Mouse (Mus musculus): ENCODE measurements at regions not wholly inside any gene's neighbourhood (a gene's known extent, or its start where the extent isn't known, plus 50 kb on each side); places are given as distances from the start of the nearest gene placed in this dataset.

- Histone ChIP-seq H3K9ac (ENCODE audit: low read depth, low read length) (no peak overlapping the region), H3K36me3 (ENCODE audit: control insufficient read depth, insufficient read depth, low read length) (no peaks in the 10 kb centered on the region), H3K9me3 (ENCODE audit: control insufficient read depth, low read length) (no peaks in the 10 kb centered on the region), H3K4me3 (ENCODE audit: low read depth, low read length) (no peak overlapping the region), H3K27ac (ENCODE audit: low read depth, low read length) (no peak overlapping the region), H3K4me1 (replicated peaks; ENCODE audit: control insufficient read depth, insufficient read depth, low read length) (no peaks in the 10 kb centered on the region), H3K4me2 (replicated peaks; ENCODE audit: low read depth, low read length) (no peak overlapping the region), H3K27me3 (ENCODE audit: control insufficient read depth, insufficient read depth, low read length) (no peaks in the 10 kb centered on the region)
- DNase-seq (ENCODE audit: low spot score) (no peak), ATAC-seq (ENCODE audit: low FRiP score) (peak; percentile 31; the same call in 1 of the 2 replicates)
- WGBS = 72% methylated on average over 1 of the region's 1 CpGs
These were observed 51.2 kb upstream of the Hsf2 start for GRCm38 (mm10) chr10:57434990-57435389.

All from hindbrain, embryonic 11.5 days (tissue).